Mouse (Mus musculus) midbrain, embryonic 11.5 days (tissue): ENCODE results near the gene Ccnq. TPM values are rescaled to one million over a fixed set of nuclear protein-coding genes. Genes with fewer than 3 reads are reported as not detected.

Experiments
- ATAC-seq: fragments of 200-750 bp; cut with Nextera tagmentation; 2 replicates; pipeline ENCODE4 v1.8.0; 2017; ENCODE audit warnings: moderate TSS enrichment, moderate library complexity; ENCODE audit not compliant: low FRiP score
- DNase-seq: peaks from one replicate; pipeline ENCODE4 v3.0.0; 2015; ENCODE audit warnings: low spot score; ENCODE audit errors: missing footprints
- H3K27ac ChIP-seq: fragments of 300-500 bp; sonication (generic); 2 replicates; pipeline ENCODE4 v1.5.1; 2014; ENCODE audit warnings: low read depth, low read length
- H3K27me3 ChIP-seq: fragments of 300-500 bp; sonication (generic); 2 replicates; pipeline ENCODE4 v1.6.1; 2014; ENCODE audit warnings: mild to moderate bottlenecking, low read length, moderate library complexity, mixed read lengths; ENCODE audit not compliant: control insufficient read depth, insufficient read depth
- H3K36me3 ChIP-seq: fragments of 300-500 bp; sonication (generic); 2 replicates; pipeline ENCODE4 v1.6.1; 2014; ENCODE audit warnings: mild to moderate bottlenecking, low read length, moderate library complexity, mixed read lengths; ENCODE audit not compliant: control insufficient read depth, insufficient read depth
- H3K4me1 ChIP-seq: fragments of 300-500 bp; sonication (generic); 2 replicates; pipeline ENCODE4 v1.6.1; 2014; ENCODE audit warnings: low read length; ENCODE audit not compliant: control insufficient read depth, insufficient read depth
- H3K4me2 ChIP-seq: fragments of 300-500 bp; sonication (generic); 2 replicates; pipeline ENCODE4 v1.6.1; 2014; ENCODE audit warnings: mild to moderate bottlenecking, moderate library complexity
- H3K4me3 ChIP-seq: fragments of 300-500 bp; sonication (generic); 2 replicates; pipeline ENCODE4 v1.5.1; 2014; ENCODE audit warnings: low read depth, low read length
- H3K9ac ChIP-seq: fragments of 300-500 bp; sonication (generic); 2 replicates; pipeline ENCODE4 v1.6.1; 2014; ENCODE audit warnings: low read length
- H3K9me3 ChIP-seq: fragments of 300-500 bp; sonication (generic); 2 replicates; pipeline ENCODE4 v1.6.1; 2016; ENCODE audit warnings: low read length; ENCODE audit not compliant: control insufficient read depth
- WGBS: fragments of 180-500 bp; shearing (Covaris S2); extraction: QIAGEN DNeasy Blood & Tissue Kit; methylation state at CpG from one replicate; pipeline ENCODE4 v1.1.7; 2014; 5-methylcytosine and 5-hydroxymethylcytosine counted together
- polyA plus RNA-seq: library from polyadenylated mRNA; unstranded; fragments of >200 nt; fragmentation: Nextera tagmentation; extraction: Ambion mirVana; gene quantifications from 2 replicates; pipeline ENCODE4 v1.2.1, GENCODE M21; 2014

The Ccnq gene
- 42.1 and 42.2 TPM in 2 replicates for polyA plus RNA-seq

DNA sequence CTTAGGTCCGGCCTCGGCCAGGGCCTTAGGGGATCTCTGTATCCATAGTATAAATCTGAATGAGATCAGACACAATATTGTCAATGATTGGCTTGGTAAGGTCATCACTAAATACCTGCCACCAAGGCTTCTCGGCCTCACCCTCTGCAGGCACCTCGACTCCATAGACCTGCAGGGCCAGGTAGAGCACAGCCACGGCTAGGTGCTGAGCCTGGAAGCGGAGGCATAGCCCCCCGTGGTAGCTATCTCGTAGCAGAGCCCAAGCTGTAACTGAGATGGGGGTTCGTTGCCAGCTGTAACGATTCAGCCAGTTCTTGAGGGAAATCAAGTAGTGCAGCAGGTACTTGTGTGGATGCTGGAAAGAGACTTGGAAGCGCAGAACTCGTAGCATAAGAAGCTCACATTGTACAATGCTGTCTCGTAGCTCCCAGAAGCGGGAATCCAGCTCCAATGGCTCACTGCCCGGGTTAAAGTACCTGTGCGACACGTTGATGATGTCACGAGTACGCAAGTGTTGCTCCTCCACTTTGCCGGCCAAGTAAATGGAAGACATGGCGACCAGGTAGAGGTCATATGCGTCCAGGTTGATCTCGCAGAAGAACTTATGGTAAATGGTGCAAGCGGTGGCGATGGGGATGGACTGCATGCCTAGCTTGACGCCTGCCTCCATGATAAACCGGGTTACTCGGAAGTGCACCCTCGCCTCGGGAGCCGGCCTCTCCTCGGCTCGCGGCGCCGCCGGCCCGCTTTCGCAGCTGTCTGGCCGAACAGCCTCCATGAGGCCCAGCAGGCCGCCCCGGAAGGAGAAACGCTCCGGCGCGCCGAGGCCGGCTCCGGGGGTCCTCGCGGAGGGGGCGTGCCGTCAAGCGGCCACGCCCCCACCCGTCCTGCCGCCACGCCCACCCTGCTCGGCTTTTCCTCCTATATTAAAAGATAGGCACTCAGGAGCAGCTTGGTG, at the start of gene Ccnq:
Gene Ccnq, minus strand, starts transcription at position 845 of the 958 bp plus-strand sequence.
- ATAC-seq (peak; percentile 88), DNase-seq (peak; percentile 98)
- Histone ChIP-seq H3K36me3 (no peaks in the 10 kb centered on the region), H3K27ac (no peak within 1 kb of the TSS), H3K27me3 (no peaks in the 10 kb centered on the region), H3K4me3 (peak within 1 kb of the TSS; percentile 67), H3K4me2 (peak within 1 kb of the TSS; percentile 78), H3K4me1 (peaks cover 4% of the 10 kb centered on the region; the same call in 1 of the 2 replicates), H3K9ac (peak within 1 kb of the TSS; percentile 81), H3K9me3 (no peaks in the 10 kb centered on the region)
- 11% methylated on average over 58 of the region's 59 CpGs for WGBS

DNA sequence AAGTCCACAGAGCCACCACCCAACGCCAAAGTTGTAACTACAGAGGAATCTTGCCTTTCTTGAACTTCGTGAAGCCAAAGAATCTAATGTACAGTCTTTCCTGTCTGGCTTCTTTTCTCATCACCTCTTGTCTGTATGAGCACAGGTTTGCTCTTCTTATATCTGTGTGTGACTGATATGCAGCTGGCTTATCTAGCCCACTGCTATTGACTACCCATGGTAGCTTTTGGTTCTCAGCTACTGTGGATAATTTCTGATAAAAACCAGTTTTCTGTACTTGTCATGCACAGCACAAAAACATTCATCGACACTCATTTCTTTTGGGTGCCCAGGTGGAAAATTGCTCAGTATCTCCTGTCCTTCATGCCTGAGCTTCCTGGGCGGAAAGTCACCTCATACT, 49.6 kb upstream of the Ccnq start:
- no peak overlapping the region for H3K27ac ChIP-seq
- H3K4me1 ChIP-seq: no peaks in the 10 kb centered on the region
- H3K36me3 ChIP-seq: no peaks in the 10 kb centered on the region
- WGBS: 96% methylated on average over 4 of the region's 4 CpGs
- H3K4me3 ChIP-seq: no peak overlapping the region
- no peak overlapping the region for H3K9ac ChIP-seq
- no peaks in the 10 kb centered on the region for H3K9me3 ChIP-seq
- DNase-seq (no peak), ATAC-seq (no peak)
- H3K4me2 ChIP-seq: no peak overlapping the region
- no peaks in the 10 kb centered on the region for H3K27me3 ChIP-seq

DNA sequence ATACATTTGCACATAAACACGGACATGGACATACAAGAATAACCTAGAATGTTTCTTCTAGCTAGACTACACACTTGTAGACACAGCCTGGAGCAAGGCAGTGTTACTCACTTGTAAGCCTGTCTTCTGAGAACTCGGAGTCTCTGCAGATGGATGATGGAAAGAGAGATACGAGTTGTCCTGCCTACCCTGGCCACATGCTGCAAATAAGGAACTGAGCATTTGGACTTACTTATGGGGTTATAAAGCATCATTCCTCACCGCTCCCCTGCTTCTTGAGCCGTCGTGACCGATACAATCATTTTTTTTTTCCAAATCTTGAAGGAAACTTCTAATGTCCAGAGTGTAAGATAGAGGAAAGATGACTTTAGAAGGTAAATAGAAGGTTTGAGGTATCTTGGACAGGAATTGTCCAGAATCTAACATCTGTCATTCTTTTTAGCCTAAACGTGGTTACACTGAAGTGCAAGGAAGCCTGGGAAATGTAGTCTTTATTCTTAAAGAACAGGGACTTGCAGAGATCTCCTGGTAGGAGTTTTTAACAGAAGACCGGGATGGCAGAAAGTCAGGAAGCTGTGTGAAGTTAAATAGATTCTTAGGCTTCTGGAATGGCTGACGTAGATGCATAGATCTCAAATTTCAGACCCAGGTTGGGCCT, 44.7 kb upstream of the Ccnq start:
- Histone ChIP-seq H3K4me1 (peaks cover 10% of the 10 kb centered on the region), H3K4me3 (no peak overlapping the region), H3K36me3 (no peaks in the 10 kb centered on the region), H3K27ac (no peak overlapping the region), H3K4me2 (no peak overlapping the region), H3K9ac (no peak overlapping the region), H3K27me3 (no peaks in the 10 kb centered on the region), H3K9me3 (no peaks in the 10 kb centered on the region)
- no peak for DNase-seq
- ATAC-seq: no peak
- WGBS: 84% methylated on average over 10 of the region's 10 CpGs

DNA sequence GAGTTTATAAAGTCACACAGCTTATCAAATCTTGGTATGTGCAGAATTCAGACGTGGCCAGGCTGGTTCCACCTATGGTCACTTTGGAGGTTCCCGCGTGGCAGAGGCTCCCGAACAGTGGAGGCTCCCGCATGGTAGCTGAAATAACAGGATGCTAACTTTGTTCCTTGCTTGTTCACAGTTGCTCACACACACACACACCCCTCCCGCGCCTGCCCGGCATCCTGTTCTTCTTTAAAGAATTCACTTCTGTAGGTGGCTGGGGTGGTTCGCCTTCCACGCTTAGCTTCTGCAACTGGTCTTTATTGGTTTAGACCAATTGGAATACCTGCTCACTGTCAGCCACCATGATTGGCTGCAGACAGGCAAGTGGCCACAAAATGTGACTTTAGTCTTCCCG, 41.6 kb upstream of the Ccnq start:
- no peak overlapping the region for H3K9ac ChIP-seq
- no peaks in the 10 kb centered on the region for H3K27me3 ChIP-seq
- no peaks in the 10 kb centered on the region for H3K9me3 ChIP-seq
- DNase-seq (no peak), ATAC-seq (no peak)
- H3K4me2 ChIP-seq: no peak overlapping the region
- H3K27ac ChIP-seq: no peak overlapping the region
- 85% methylated on average over 11 of the region's 11 CpGs for WGBS
- H3K36me3 ChIP-seq: no peaks in the 10 kb centered on the region
- H3K4me1 ChIP-seq: peaks cover 14% of the 10 kb centered on the region
- no peak overlapping the region for H3K4me3 ChIP-seq

DNA sequence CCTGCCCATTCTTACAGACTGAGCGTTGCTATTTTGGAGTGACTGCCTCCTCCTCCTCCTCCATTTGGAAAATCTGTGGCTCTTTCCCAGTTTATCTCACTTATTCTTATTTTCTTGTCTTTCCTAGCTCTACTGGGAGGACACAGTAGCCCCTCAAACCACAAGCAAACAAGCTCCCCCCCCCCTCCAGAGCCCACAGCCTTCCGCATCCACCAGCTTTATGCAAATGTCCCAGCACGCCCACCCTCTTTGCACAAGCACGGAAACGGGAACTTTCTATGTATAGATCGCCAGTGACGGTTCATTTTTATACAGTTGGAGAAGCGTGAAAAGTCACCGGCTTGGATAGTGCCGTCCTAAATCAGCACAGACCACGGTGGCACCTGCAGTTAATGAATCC, 40.9 kb upstream of the Ccnq start:
- H3K4me1 ChIP-seq: peaks cover 14% of the 10 kb centered on the region
- no peak overlapping the region for H3K4me3 ChIP-seq
- DNase-seq: no peak
- no peak for ATAC-seq
- peak overlapping the region; percentile 10; the same call in 1 of the 2 replicates for H3K4me2 ChIP-seq
- no peaks in the 10 kb centered on the region for H3K9me3 ChIP-seq
- H3K9ac ChIP-seq: peak overlapping the region; percentile 6; the same call in 1 of the 2 replicates
- no peak overlapping the region for H3K27ac ChIP-seq
- H3K27me3 ChIP-seq: no peaks in the 10 kb centered on the region
- 55% methylated on average over 11 of the region's 11 CpGs for WGBS
- H3K36me3 ChIP-seq: no peaks in the 10 kb centered on the region

DNA sequence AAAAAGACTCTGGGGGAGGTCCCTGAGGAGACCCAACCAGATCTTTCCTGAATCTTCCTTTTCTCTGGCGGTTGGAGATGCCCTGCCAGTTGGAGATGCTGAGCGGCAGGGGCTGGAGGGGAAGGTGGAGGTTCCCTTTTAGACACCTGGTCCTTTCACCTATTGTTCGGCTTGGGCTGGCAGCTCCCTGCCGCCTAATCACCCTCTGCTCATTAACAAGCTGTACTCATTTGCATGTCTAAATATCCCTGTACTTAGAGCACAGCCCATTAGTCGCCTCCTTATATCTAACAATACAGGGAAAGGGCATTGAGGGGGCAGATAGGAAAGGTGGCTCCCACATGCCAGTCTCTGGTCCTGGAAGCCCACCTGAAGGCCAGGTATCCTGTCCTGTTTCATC, 40.5 kb upstream of the Ccnq start:
- Histone ChIP-seq H3K27me3 (no peaks in the 10 kb centered on the region), H3K4me2 (no peak overlapping the region), H3K9me3 (no peaks in the 10 kb centered on the region), H3K36me3 (no peaks in the 10 kb centered on the region), H3K4me3 (no peak overlapping the region), H3K27ac (no peak overlapping the region), H3K9ac (peak overlapping the region; percentile 6; the same call in 1 of the 2 replicates), H3K4me1 (peaks cover 18% of the 10 kb centered on the region)
- WGBS: 45% methylated on average over 5 of the region's 5 CpGs
- no peak for DNase-seq
- ATAC-seq: no peak

DNA sequence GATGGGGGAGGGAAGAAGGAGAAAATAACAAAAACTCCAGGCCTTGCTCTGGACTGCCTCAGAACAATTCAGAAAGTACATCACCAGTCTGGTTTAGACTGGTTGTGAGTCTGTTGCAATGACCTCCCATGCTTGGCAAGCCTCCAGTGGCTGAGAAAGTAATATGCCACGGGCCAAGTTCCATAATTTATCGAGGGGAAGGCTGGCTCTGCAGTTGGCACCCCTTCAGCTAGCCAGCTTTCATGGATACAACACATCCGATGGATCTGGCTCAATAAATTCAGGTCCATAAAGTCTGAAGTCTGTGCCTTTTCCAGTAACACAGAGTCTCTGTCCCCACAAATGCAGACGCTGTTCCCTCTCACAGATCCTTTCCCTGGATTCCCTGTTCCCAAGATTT, 40.1 kb upstream of the Ccnq start:
- H3K27me3 ChIP-seq: no peaks in the 10 kb centered on the region
- H3K27ac ChIP-seq: no peak overlapping the region
- no peaks in the 10 kb centered on the region for H3K36me3 ChIP-seq
- no peak overlapping the region for H3K9ac ChIP-seq
- 83% methylated on average over 4 of the region's 4 CpGs for WGBS
- no peak overlapping the region for H3K4me3 ChIP-seq
- DNase-seq (no peak), ATAC-seq (no peak)
- no peaks in the 10 kb centered on the region for H3K9me3 ChIP-seq
- H3K4me1 ChIP-seq: peaks cover 21% of the 10 kb centered on the region
- no peak overlapping the region for H3K4me2 ChIP-seq

DNA sequence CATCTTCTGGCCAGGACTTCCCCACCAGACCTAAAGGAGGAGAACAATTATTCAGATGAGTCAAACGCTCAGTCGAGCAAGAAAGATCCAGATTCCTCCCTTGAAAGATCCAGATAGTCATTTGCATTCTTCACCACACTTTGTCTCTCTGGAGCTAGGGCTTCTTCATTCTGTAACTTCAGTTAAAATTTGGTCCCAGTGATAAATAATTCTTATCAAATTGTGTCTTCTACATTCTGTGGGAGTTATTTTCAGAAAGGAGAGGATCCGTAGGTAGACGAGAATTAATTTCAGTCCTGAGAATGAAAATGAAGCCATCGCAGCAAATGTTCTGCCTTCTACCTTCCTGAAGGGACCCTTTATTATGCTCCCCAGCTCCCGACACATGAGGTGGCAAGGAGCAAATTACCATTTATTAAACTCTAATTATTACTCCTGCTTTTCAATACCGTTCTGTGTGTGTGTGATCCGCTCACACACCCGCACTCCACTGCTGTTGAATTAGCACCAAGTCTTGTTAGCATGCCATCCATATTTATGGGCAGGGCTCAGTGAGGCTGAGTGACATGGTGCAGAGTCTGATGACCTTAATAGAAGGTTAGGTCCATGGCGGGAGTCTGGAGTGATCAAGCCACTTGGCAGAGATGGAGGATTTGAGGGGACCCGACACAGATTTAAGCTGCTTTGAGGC, 38.0 kb upstream of the Ccnq start:
- ATAC-seq (no peak), DNase-seq (no peak)
- H3K36me3 ChIP-seq: no peaks in the 10 kb centered on the region
- H3K4me2 ChIP-seq: no peak overlapping the region
- H3K9ac ChIP-seq: no peak overlapping the region
- 71% methylated on average over 11 of the region's 11 CpGs for WGBS
- H3K9me3 ChIP-seq: no peaks in the 10 kb centered on the region
- H3K4me1 ChIP-seq: peaks cover 33% of the 10 kb centered on the region
- no peak overlapping the region for H3K27ac ChIP-seq
- no peaks in the 10 kb centered on the region for H3K27me3 ChIP-seq
- H3K4me3 ChIP-seq: no peak overlapping the region
